ENCODE assay signal across 9 mouse cellular contexts in the genomic region with DNA sequence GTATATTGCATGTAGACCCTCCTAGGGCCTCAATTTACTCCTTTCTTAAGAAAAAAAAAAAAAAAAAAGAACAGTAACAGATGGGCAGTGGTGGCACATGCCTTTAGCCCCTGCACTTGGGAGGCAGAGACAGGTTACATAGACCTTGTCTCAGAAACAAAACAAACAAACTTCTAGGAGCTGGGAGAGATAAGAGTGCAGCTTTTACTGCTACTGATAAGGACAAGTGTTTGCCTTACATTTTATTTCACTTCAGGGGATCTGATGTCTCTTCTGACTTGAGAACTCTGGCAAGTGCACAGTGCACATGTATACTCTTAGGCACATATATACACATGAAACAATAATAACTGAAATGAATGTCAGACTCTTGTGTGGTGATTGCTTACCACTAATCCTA. TPM values are rescaled to one million over a fixed set of nuclear protein-coding genes. Genes with fewer than 3 reads are reported as not detected.
DNase-seq lines count a peak whose midpoint lies in the region; ATAC-seq lines count a peak whose summit lies in the region.
"Had no signal": no experiment of that assay in that cellular context is flagged by ENCODE, and none has a peak within 500 bp of the region (broad histone marks: within the 10 kb centered on the region; RNA-seq: fewer than 3 reads in every experiment).

No protein-coding gene starts in this region.

- H3K9me3 ChIP-seq in liver, embryonic 11.5 days (ENCODE audit: control insufficient read depth, low read length): no peaks in the 10 kb centered on the region
- no peaks in the 10 kb centered on the region for H3K9me3 ChIP-seq in embryonic facial prominence, embryonic 12.5 days
- no peaks in the 10 kb centered on the region for H3K9me3 ChIP-seq in hindbrain, embryonic 16.5 days (ENCODE audit: control insufficient read depth, low read length)

- no peaks in the 10 kb centered on the region for H3K27me3 ChIP-seq in liver, embryonic 11.5 days (replicated peaks; ENCODE audit: control insufficient read depth, insufficient read depth, low read length)
- H3K27me3 ChIP-seq in embryonic facial prominence, embryonic 12.5 days: no peaks in the 10 kb centered on the region
- H3K27me3 ChIP-seq in hindbrain, embryonic 16.5 days (replicated peaks; ENCODE audit: control insufficient read depth, insufficient read depth, low read length): 0 out of 2 replicates have a peak, but pooled peaks cover 2% of the 10 kb centered on the region

- H3K36me3 ChIP-seq in liver, embryonic 11.5 days (ENCODE audit: control insufficient read depth, insufficient read depth, low read length): no peaks in the 10 kb centered on the region
- H3K36me3 ChIP-seq in embryonic facial prominence, embryonic 12.5 days: no peaks in the 10 kb centered on the region
- H3K36me3 ChIP-seq in hindbrain, embryonic 16.5 days (ENCODE audit: control insufficient read depth, insufficient read depth, low read length): no peaks in the 10 kb centered on the region

- no peak for DNase-seq in liver, embryonic 11.5 days (ENCODE audit: low spot score)
- DNase-seq in liver: no peak
- peak; percentile 32 for DNase-seq in naive thymus-derived CD4-positive, alpha-beta T cell, adult 2 months (ENCODE audit: low read depth)
- no peak for DNase-seq in gastrocnemius, postnatal 14 days
- DNase-seq in kidney, adult 8-10 months: no peak
- DNase-seq in lung, postnatal 14 days: no peak
- DNase-seq: layer of hippocampus, postnatal 36 days had no signal

- peak overlapping the region; percentile 86 for H3K27ac ChIP-seq in liver, embryonic 11.5 days (ENCODE audit: low read depth, low read length)
- H3K27ac ChIP-seq in embryonic facial prominence, embryonic 12.5 days: peak overlapping the region; percentile 98
- peak overlapping the region; percentile 77; the same call in 1 of the 2 replicates for H3K27ac ChIP-seq in hindbrain, embryonic 16.5 days (ENCODE audit: low read depth, low read length)

- H3K4me2 ChIP-seq in liver, embryonic 11.5 days: peak overlapping the region; percentile 83
- H3K4me2 ChIP-seq in embryonic facial prominence, embryonic 12.5 days (replicated peaks): peak overlapping the region; percentile 63
- peak overlapping the region; percentile 57 for H3K4me2 ChIP-seq in hindbrain, embryonic 16.5 days (ENCODE audit: low read length)

- H3K4me3 ChIP-seq in liver, embryonic 11.5 days (ENCODE audit: low read depth, low read length): peak overlapping the region; percentile 46; the same call in 1 of the 2 replicates
- peak overlapping the region; percentile 35; the same call in 1 of the 2 replicates for H3K4me3 ChIP-seq in embryonic facial prominence, embryonic 12.5 days
- H3K4me3 ChIP-seq in hindbrain, embryonic 16.5 days (ENCODE audit: low read length): no peak overlapping the region

- H3K4me1 ChIP-seq in liver, embryonic 11.5 days (replicated peaks; ENCODE audit: control insufficient read depth, insufficient read depth, low read length): peaks cover 54% of the 10 kb centered on the region
- H3K4me1 ChIP-seq in embryonic facial prominence, embryonic 12.5 days: peaks cover 55% of the 10 kb centered on the region
- H3K4me1 ChIP-seq in hindbrain, embryonic 16.5 days (ENCODE audit: control insufficient read depth, insufficient read depth, low read depth, low read length): peaks cover 39% of the 10 kb centered on the region

- H3K9ac ChIP-seq in liver, embryonic 11.5 days (ENCODE audit: low read depth, low read length): peak overlapping the region; percentile 68
- no peak overlapping the region for H3K9ac ChIP-seq in embryonic facial prominence, embryonic 12.5 days
- H3K9ac ChIP-seq in hindbrain, embryonic 16.5 days (ENCODE audit: low read depth, low read length): no peak overlapping the region

- no peak for ATAC-seq in liver, embryonic 11.5 days (replicated peaks; ENCODE audit: low FRiP score)
- no peak for ATAC-seq in embryonic facial prominence, embryonic 12.5 days (ENCODE audit: insufficient number of reproducible peaks, insufficient read depth, low FRiP score, low TSS enrichment)
- ATAC-seq in hindbrain, embryonic 16.5 days: no peak

- intact Hi-C loops in gastrocnemius, postnatal 14 days (cut with DNase I; ENCODE audit: low total_unique reads): no loop called here

RNA-seq across cellular contexts. Expression of a gene that starts 5.4 kb away (rescaled TPM):
- 46.5 and 50.1 TPM in 2 replicates for polyA plus RNA-seq in liver, embryonic 11.5 days (2014; fragmentation: Nextera tagmentation; extraction: Ambion mirVana)
- polyA plus RNA-seq in embryonic facial prominence, embryonic 12.5 days (2016; fragmentation: Nextera tagmentation; extraction: Ambion mirVana): 94.5 and 97.0 TPM in 2 replicates
- 18.2 and 19.6 TPM in 2 replicates for polyA plus RNA-seq in hindbrain, embryonic 16.5 days (2015; fragmentation: Nextera tagmentation; extraction: Ambion mirVana)
- total RNA-seq in gastrocnemius, postnatal 14 days (2021): 10 to 100 TPM; 10.5 to 10.8 TPM

RNA-seq across cellular contexts. Expression of a gene that starts 28.9 kb away (rescaled TPM):
- polyA plus RNA-seq in liver, embryonic 11.5 days (2014; fragmentation: Nextera tagmentation; extraction: Ambion mirVana): 94.1 and 95.6 TPM in 2 replicates
- 71.2 and 73.6 TPM in 2 replicates for polyA plus RNA-seq in embryonic facial prominence, embryonic 12.5 days (2016; fragmentation: Nextera tagmentation; extraction: Ambion mirVana)
- 66.8 and 71.2 TPM in 2 replicates for polyA plus RNA-seq in hindbrain, embryonic 16.5 days (2015; fragmentation: Nextera tagmentation; extraction: Ambion mirVana)
- 10 to 100 TPM; 26.0 to 36.2 TPM for total RNA-seq in gastrocnemius, postnatal 14 days (2021)

RNA-seq across cellular contexts. Expression of a gene that starts 30.5 kb away (rescaled TPM):
- polyA plus RNA-seq in liver, embryonic 11.5 days (2014; fragmentation: Nextera tagmentation; extraction: Ambion mirVana): 23.0 and 25.2 TPM in 2 replicates
- polyA plus RNA-seq in embryonic facial prominence, embryonic 12.5 days (2016; fragmentation: Nextera tagmentation; extraction: Ambion mirVana): 19.4 and 20.8 TPM in 2 replicates
- polyA plus RNA-seq in hindbrain, embryonic 16.5 days (2015; fragmentation: Nextera tagmentation; extraction: Ambion mirVana): 12.4 and 15.5 TPM in 2 replicates
- 10 to 100 TPM; 25.7 to 33.6 TPM for total RNA-seq in gastrocnemius, postnatal 14 days (2021)

RNA-seq across cellular contexts. Expression of a gene that starts 44.1 kb away (rescaled TPM):
- polyA plus RNA-seq in liver, embryonic 11.5 days (2014; fragmentation: Nextera tagmentation; extraction: Ambion mirVana): 67.9 and 68.6 TPM in 2 replicates
- 4.9 and 5.0 TPM in 2 replicates for polyA plus RNA-seq in embryonic facial prominence, embryonic 12.5 days (2016; fragmentation: Nextera tagmentation; extraction: Ambion mirVana)
- 2.6 and 3.2 TPM in 2 replicates for polyA plus RNA-seq in hindbrain, embryonic 16.5 days (2015; fragmentation: Nextera tagmentation; extraction: Ambion mirVana)
- total RNA-seq in gastrocnemius, postnatal 14 days (2021): 1 to 10 TPM; 2.7 to 2.9 TPM
